11 mouse cellular contexts compared by ENCODE assay signal in genomic region chr3:101116431-101117385, GRCm38 (mm10). TPM values are rescaled to one million over a fixed set of nuclear protein-coding genes. Genes with fewer than 3 reads are reported as not detected.
A peak's percentile ranks its signal among the peaks of the same experiment; 100 is the strongest.
DNase-seq lines count a peak whose midpoint lies in the region; ATAC-seq lines count a peak whose summit lies in the region.
"Had no signal": no experiment of that assay in that cellular context is flagged by ENCODE, and none has a peak within 500 bp of the region (broad histone marks: within the 10 kb centered on the region; RNA-seq: fewer than 3 reads in every experiment).

No protein-coding gene starts in this region.

- no peak overlapping the region for H3K9ac ChIP-seq in midbrain, embryonic 11.5 days (ENCODE audit: low read length)

- peaks cover 13% of the 10 kb centered on the region; the same call in 1 of the 2 replicates for H3K27me3 ChIP-seq in embryonic facial prominence, embryonic 10.5 days (replicated peaks; ENCODE audit: low read depth, poor library complexity, severe bottlenecking)
- H3K27me3 ChIP-seq in forebrain, embryonic 10.5 days (ENCODE audit: poor library complexity, severe bottlenecking), result peaks cover 6% of the 10 kb centered on the region
- H3K27me3 ChIP-seq in limb, embryonic 10.5 days (ENCODE audit: low read depth, poor library complexity, severe bottlenecking), result peaks cover 7% of the 10 kb centered on the region; the same call in 1 of the 2 replicates
- H3K27me3 ChIP-seq in midbrain, embryonic 11.5 days (ENCODE audit: control insufficient read depth, insufficient read depth, low read length), result no peaks in the 10 kb centered on the region

- DNase-seq in embryonic facial prominence, embryonic 10.5 days (ENCODE audit: low spot score), result peak; percentile 33
- DNase-seq in forebrain, embryonic 10.5 days (ENCODE audit: extremely low spot score, low spot score), result no peak
- DNase-seq in limb, embryonic 10.5 days (ENCODE audit: low spot score), result peak; percentile 50
- no peak for DNase-seq in midbrain, embryonic 11.5 days (ENCODE audit: low spot score, missing footprints)
- no peak for DNase-seq in cerebellum, adult 18-20 months
- DNase-seq in spleen, postnatal 10 days (ENCODE audit: low spot score in 2 of 2), result no peak
- no peak for DNase-seq in kidney, adult 9 months
- DNase-seq: adrenal gland, postnatal 14 days; gastrocnemius, postnatal 36 days; kidney, adult 2 months; thymus, postnatal 36 days had no signal

- no peaks in the 10 kb centered on the region for H3K36me3 ChIP-seq in embryonic facial prominence, embryonic 10.5 days (replicated peaks)
- H3K36me3 ChIP-seq in forebrain, embryonic 10.5 days (replicated peaks), result no peaks in the 10 kb centered on the region
- H3K36me3 ChIP-seq in limb, embryonic 10.5 days, result no peaks in the 10 kb centered on the region
- no peaks in the 10 kb centered on the region for H3K36me3 ChIP-seq in midbrain, embryonic 11.5 days (ENCODE audit: control insufficient read depth, insufficient read depth, low read length)

- WGBS in embryonic facial prominence, embryonic 10.5 days, result 60% methylated on average over 25 of the region's 25 CpGs
- 64% methylated on average over 25 of the region's 25 CpGs for WGBS in forebrain, embryonic 10.5 days
- 53% methylated on average over 25 of the region's 25 CpGs for WGBS in limb, embryonic 10.5 days
- 64% methylated on average over 25 of the region's 25 CpGs for WGBS in midbrain, embryonic 11.5 days

- H3K4me2 ChIP-seq in midbrain, embryonic 11.5 days, result no peak overlapping the region

- H3K9me3 ChIP-seq in embryonic facial prominence, embryonic 10.5 days, result no peaks in the 10 kb centered on the region
- H3K9me3 ChIP-seq in forebrain, embryonic 10.5 days, result no peaks in the 10 kb centered on the region; the same call in 1 of the 2 replicates
- no peaks in the 10 kb centered on the region for H3K9me3 ChIP-seq in limb, embryonic 10.5 days (replicated peaks)
- no peaks in the 10 kb centered on the region for H3K9me3 ChIP-seq in midbrain, embryonic 11.5 days (ENCODE audit: control insufficient read depth, low read length)

- ATAC-seq in midbrain, embryonic 11.5 days (ENCODE audit: low FRiP score), result peak; percentile 30; the same call in 1 of the 2 replicates

- peaks cover 24% of the 10 kb centered on the region for H3K4me1 ChIP-seq in embryonic facial prominence, embryonic 10.5 days
- peaks cover 23% of the 10 kb centered on the region for H3K4me1 ChIP-seq in forebrain, embryonic 10.5 days
- H3K4me1 ChIP-seq in limb, embryonic 10.5 days, result peaks cover 25% of the 10 kb centered on the region
- H3K4me1 ChIP-seq in midbrain, embryonic 11.5 days (ENCODE audit: control insufficient read depth, insufficient read depth, low read length), result no peaks in the 10 kb centered on the region

- peak overlapping the region; percentile 75 for H3K27ac ChIP-seq in embryonic facial prominence, embryonic 10.5 days (replicated peaks)
- peak overlapping the region; percentile 74 for H3K27ac ChIP-seq in forebrain, embryonic 10.5 days
- H3K27ac ChIP-seq in limb, embryonic 10.5 days, result peak overlapping the region; percentile 77
- no peak overlapping the region for H3K27ac ChIP-seq in midbrain, embryonic 11.5 days (ENCODE audit: low read depth, low read length)

- no peak overlapping the region for H3K4me3 ChIP-seq in embryonic facial prominence, embryonic 10.5 days
- H3K4me3 ChIP-seq in forebrain, embryonic 10.5 days, result no peak overlapping the region
- peak overlapping the region; percentile 11; the same call in 1 of the 2 replicates for H3K4me3 ChIP-seq in limb, embryonic 10.5 days
- no peak overlapping the region for H3K4me3 ChIP-seq in midbrain, embryonic 11.5 days (ENCODE audit: low read depth, low read length)

RNA-seq across cellular contexts. Expression of gene Ptgfrn, which starts 6.6 kb away (rescaled TPM):
- 3.9 and 4.1 TPM in 2 replicates for polyA plus RNA-seq in embryonic facial prominence, embryonic 10.5 days (2016; fragmentation: Nextera tagmentation; extraction: Ambion mirVana)
- polyA plus RNA-seq in forebrain, embryonic 10.5 days (2016; fragmentation: Nextera tagmentation; extraction: Ambion mirVana), result 3.2 and 3.3 TPM in 2 replicates
- 3.4 and 4.0 TPM in 2 replicates for polyA plus RNA-seq in limb, embryonic 10.5 days (2016; fragmentation: Nextera tagmentation; extraction: Ambion mirVana)
- 2.3 and 2.6 TPM in 2 replicates for polyA plus RNA-seq in midbrain, embryonic 11.5 days (2014; fragmentation: Nextera tagmentation; extraction: Ambion mirVana)

Comparison
In these comparisons a context has a peak if more than half of its experiments do, and no peak if none do; other contexts are left out.
1. DNase-seq: peak in embryonic facial prominence, embryonic 10.5 days (single experiment) and limb, embryonic 10.5 days (single experiment); none in forebrain, embryonic 10.5 days (single experiment), midbrain, embryonic 11.5 days (single experiment), cerebellum, adult 18-20 months (0 of 2), spleen, postnatal 10 days (0 of 2) and kidney, adult 9 months (single experiment).